Mouse (Mus musculus) ES-E14 (cell line): ENCODE results near the gene Rab5c.

Source experiments
- HCFC1 ChIP-seq: IDR thresholded peaks from 2 replicates; pipeline ENCODE4 v1.6.1; 2012; ENCODE audit warnings: low read length, inconsistent platforms, borderline replicate concordance; ENCODE audit not compliant: insufficient read depth
- ZC3H11A ChIP-seq: IDR thresholded peaks from 2 replicates; pipeline ENCODE4 v1.6.1; 2012; ENCODE audit warnings: low read depth, mild to moderate bottlenecking, inconsistent platforms, low read length, borderline replicate concordance

GRCm38 (mm10) chr11:100741348-100741747 lies 3.3 kb upstream of the Rab5c start:
- TF ChIP-seq ZC3H11A (no peak), HCFC1 (no peak)
